Mouse (Mus musculus): ENCODE measurements around the gene Trim30b. TPM values are rescaled to one million over a fixed set of nuclear protein-coding genes. Genes with fewer than 3 reads are reported as not detected.

Trim30b gene
- not detected in 2 replicates for total RNA-seq (2014; rRNA removed; ENCODE audit: low replicate concordance)
- 0.16 and 0.18 TPM in 2 replicates for polyA plus RNA-seq (2015; fragmentation: Nextera tagmentation; extraction: Ambion mirVana)

DNA sequence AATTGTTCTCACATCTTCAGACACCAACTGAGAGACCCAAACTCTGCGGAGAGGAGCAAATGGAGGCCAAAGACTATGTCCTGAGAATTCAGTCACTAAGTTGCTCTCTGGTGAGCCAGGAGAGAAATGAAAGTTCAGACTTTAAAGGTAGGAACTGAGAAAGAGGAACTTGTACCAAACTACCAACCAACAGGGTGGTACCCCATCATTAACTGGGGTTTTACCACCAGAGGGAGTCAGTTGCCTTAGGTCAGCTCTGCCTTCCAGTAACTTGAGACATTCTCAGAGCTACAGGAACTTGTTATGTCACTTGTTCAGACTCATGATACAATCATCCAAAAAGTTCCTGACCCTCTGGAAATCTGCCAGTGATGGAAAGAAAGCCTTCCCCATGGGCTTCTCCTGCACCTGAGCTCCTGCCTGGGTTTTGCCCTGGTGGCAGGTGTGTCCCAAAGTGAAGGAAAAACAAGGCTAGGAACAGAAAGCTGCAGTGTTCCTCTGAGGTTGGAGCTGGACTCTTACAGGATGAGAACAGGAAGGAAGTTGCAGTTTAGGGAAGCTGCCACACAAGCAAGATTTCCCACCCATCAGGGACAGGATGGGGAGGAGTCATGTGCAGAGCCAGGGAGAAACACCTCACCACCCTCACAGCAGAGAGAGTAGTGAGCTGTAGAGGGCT lies at the start of gene Trim30b:
Gene Trim30b, minus strand, starts transcription at position 149 of the 679 bp plus-strand sequence.
- Histone ChIP-seq H3K4me3 (ENCODE audit: low read depth, low read length) (no peak within 1 kb of the TSS), H3K27ac (ENCODE audit: low read depth) (0 out of 2 replicates have a peak within 1 kb of the TSS, but pooled peaks have one; percentile 38), H3K9me3 (replicated peaks; ENCODE audit: control insufficient read depth, low read length) (no peaks in the 10 kb centered on the region), H3K9ac (replicated peaks; ENCODE audit: low read depth, low read length) (no peak within 1 kb of the TSS), H3K27me3 (ENCODE audit: control insufficient read depth, insufficient read depth, low read length) (no peaks in the 10 kb centered on the region), H3K36me3 (replicated peaks; ENCODE audit: control insufficient read depth, insufficient read depth, low read length) (no peaks in the 10 kb centered on the region), H3K4me1 (ENCODE audit: control insufficient read depth, insufficient read depth) (no peaks in the 10 kb centered on the region), H3K4me2 (ENCODE audit: low read depth, low read length) (no peak within 1 kb of the TSS)
- ATAC-seq (ENCODE audit: insufficient read depth, low read depth) (no peak), DNase-seq (ENCODE audit: low spot score) (no peak)
- TF ChIP-seq CTCF (IDR thresholded peaks at IDR 0.05; ENCODE audit: low read depth), result peak; percentile 11; the same call in 1 of the 2 replicates
- no peak for TF ChIP-seq EP300 (IDR thresholded peaks at IDR 0.05; ENCODE audit: low read depth)
- WGBS, result 69% methylated on average over 1 of the region's 1 CpGs

GRCm38 (mm10) chr7:104404460-104404950 lies 34.8 kb upstream of the Trim30b start:
- no peaks in the 10 kb centered on the region for H3K4me1 ChIP-seq (ENCODE audit: control insufficient read depth, insufficient read depth)
- DNase-seq (ENCODE audit: low spot score) (no peak), ATAC-seq (ENCODE audit: insufficient read depth, low read depth) (no peak)
- no peaks in the 10 kb centered on the region for H3K27me3 ChIP-seq (ENCODE audit: control insufficient read depth, insufficient read depth, low read length)
- 73% methylated on average over 3 of the region's 3 CpGs for WGBS
- no peak for TF ChIP-seq EP300 (IDR thresholded peaks at IDR 0.05; ENCODE audit: low read depth)
- TF ChIP-seq CTCF (IDR thresholded peaks at IDR 0.05; ENCODE audit: low read depth), result no peak
- H3K9ac ChIP-seq (replicated peaks; ENCODE audit: low read depth, low read length), result no peak overlapping the region
- H3K36me3 ChIP-seq (replicated peaks; ENCODE audit: control insufficient read depth, insufficient read depth, low read length), result no peaks in the 10 kb centered on the region
- no peak overlapping the region for H3K27ac ChIP-seq (ENCODE audit: low read depth)
- no peak overlapping the region for H3K4me3 ChIP-seq (ENCODE audit: low read depth, low read length)
- H3K9me3 ChIP-seq (replicated peaks; ENCODE audit: control insufficient read depth, low read length), result no peaks in the 10 kb centered on the region
- no peak overlapping the region for H3K4me2 ChIP-seq (ENCODE audit: low read depth, low read length)

DNA sequence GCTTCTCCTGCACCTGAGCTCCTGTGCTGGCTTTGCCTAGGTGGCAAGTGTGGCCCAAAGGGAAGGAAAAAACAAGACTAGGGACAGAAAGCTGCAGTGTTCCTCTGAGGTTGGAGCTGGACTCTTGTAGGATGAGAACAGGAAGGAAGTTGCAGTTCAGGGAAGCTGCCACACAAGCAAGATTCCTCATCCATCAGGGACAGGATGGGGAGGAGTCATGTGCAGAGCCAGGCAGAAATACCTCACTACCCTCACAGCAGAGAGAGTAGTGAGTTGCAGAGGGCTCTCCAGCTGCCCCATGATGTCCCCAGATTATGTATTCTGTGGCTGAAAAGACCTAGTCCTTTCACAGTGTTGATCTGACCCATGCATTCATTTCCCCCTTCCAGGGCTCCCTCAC lies 31.5 kb upstream of the Trim30b start:
- H3K9ac ChIP-seq (replicated peaks; ENCODE audit: low read depth, low read length), result no peak overlapping the region
- H3K4me2 ChIP-seq (ENCODE audit: low read depth, low read length), result no peak overlapping the region
- H3K27me3 ChIP-seq (ENCODE audit: control insufficient read depth, insufficient read depth, low read length), result no peaks in the 10 kb centered on the region
- no peaks in the 10 kb centered on the region for H3K36me3 ChIP-seq (replicated peaks; ENCODE audit: control insufficient read depth, insufficient read depth, low read length)
- DNase-seq (ENCODE audit: low spot score) (no peak), ATAC-seq (ENCODE audit: insufficient read depth, low read depth) (no peak)
- H3K9me3 ChIP-seq (replicated peaks; ENCODE audit: control insufficient read depth, low read length), result no peaks in the 10 kb centered on the region
- H3K4me3 ChIP-seq (ENCODE audit: low read depth, low read length), result no peak overlapping the region
- no peak overlapping the region for H3K27ac ChIP-seq (ENCODE audit: low read depth)
- TF ChIP-seq CTCF (IDR thresholded peaks at IDR 0.05; ENCODE audit: low read depth) (no peak), EP300 (IDR thresholded peaks at IDR 0.05; ENCODE audit: low read depth) (no peak)
- H3K4me1 ChIP-seq (ENCODE audit: control insufficient read depth, insufficient read depth), result no peaks in the 10 kb centered on the region

- Histone ChIP-seq H3K4me3 (ENCODE audit: low read depth, low read length) (no peak within 1 kb of the TSS), H3K27me3 (ENCODE audit: control insufficient read depth, insufficient read depth, low read length) (no peaks in the 10 kb centered on the region), H3K36me3 (replicated peaks; ENCODE audit: control insufficient read depth, insufficient read depth, low read length) (no peaks in the 10 kb centered on the region), H3K4me1 (ENCODE audit: control insufficient read depth, insufficient read depth) (no peaks in the 10 kb centered on the region), H3K9me3 (replicated peaks; ENCODE audit: control insufficient read depth, low read length) (no peaks in the 10 kb centered on the region), H3K9ac (replicated peaks; ENCODE audit: low read depth, low read length) (no peak within 1 kb of the TSS), H3K27ac (ENCODE audit: low read depth) (no peak within 1 kb of the TSS), H3K4me2 (ENCODE audit: low read depth, low read length) (no peak within 1 kb of the TSS)
- ATAC-seq (ENCODE audit: insufficient read depth, low read depth) (no peak), DNase-seq (ENCODE audit: low spot score) (no peak)
- no peak for TF ChIP-seq CTCF (IDR thresholded peaks at IDR 0.05; ENCODE audit: low read depth)
- TF ChIP-seq EP300 (IDR thresholded peaks at IDR 0.05; ENCODE audit: low read depth), result no peak
- WGBS, result 58% methylated on average over 1 of the region's 1 CpGs
Measured at GRCm38 (mm10) chr7:104400698-104401097, 31.0 kb upstream of the Trim30b start, which contains the start of gene Trim30c. Trim30c (minus strand) TSS chr7:104400837.

DNA sequence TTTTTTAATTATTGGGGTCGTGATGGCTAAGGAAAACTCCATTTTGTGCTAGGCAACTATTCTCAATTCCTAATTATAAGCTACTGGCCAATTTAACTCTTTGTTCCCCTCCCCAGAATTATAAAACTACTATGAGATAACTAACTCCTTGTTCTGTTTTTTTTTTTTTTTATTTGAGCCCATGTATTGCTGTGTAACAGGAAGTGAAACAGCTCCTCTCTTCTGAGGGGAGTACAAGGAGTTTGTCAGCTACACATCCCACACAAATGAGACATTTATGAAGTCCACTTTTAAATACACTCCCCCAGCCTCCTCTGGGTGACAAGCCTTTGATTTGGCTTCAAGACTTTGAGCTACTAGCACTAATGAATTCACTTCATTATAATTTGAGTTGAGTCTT lies 28.8 kb upstream of the Trim30b start:
- H3K4me2 ChIP-seq (ENCODE audit: low read depth, low read length), result no peak overlapping the region
- no peak overlapping the region for H3K9ac ChIP-seq (replicated peaks; ENCODE audit: low read depth, low read length)
- H3K9me3 ChIP-seq (replicated peaks; ENCODE audit: control insufficient read depth, low read length), result no peaks in the 10 kb centered on the region
- 63% methylated on average over 1 of the region's 1 CpGs for WGBS
- no peaks in the 10 kb centered on the region for H3K36me3 ChIP-seq (replicated peaks; ENCODE audit: control insufficient read depth, insufficient read depth, low read length)
- no peak for DNase-seq (ENCODE audit: low spot score)
- no peaks in the 10 kb centered on the region for H3K4me1 ChIP-seq (ENCODE audit: control insufficient read depth, insufficient read depth)
- no peak overlapping the region for H3K4me3 ChIP-seq (ENCODE audit: low read depth, low read length)
- TF ChIP-seq EP300 (IDR thresholded peaks at IDR 0.05; ENCODE audit: low read depth) (no peak), CTCF (IDR thresholded peaks at IDR 0.05; ENCODE audit: low read depth) (no peak)
- no peak for ATAC-seq (ENCODE audit: insufficient read depth, low read depth)
- H3K27ac ChIP-seq (ENCODE audit: low read depth), result no peak overlapping the region
- no peaks in the 10 kb centered on the region for H3K27me3 ChIP-seq (ENCODE audit: control insufficient read depth, insufficient read depth, low read length)

Data from heart, postnatal 0 days (tissue).